Mouse (Mus musculus): ENCODE data around the gene Cfap61.
A peak's percentile ranks its signal among the peaks of the same experiment; 100 is the strongest.

Cfap61 gene

GRCm38 (mm10) chr2:146168017-146168803 lies 233.6 kb downstream of the Cfap61 start:
- DNase-seq = peak; percentile 11 to 42

- DNase-seq = no peak
Measured at GRCm38 (mm10) chr2:146169492-146169891, 234.9 kb downstream of the Cfap61 start.

GRCm38 (mm10) chr2:146172106-146172505 lies 237.5 kb downstream of the Cfap61 start:
- no peak for DNase-seq

DNA sequence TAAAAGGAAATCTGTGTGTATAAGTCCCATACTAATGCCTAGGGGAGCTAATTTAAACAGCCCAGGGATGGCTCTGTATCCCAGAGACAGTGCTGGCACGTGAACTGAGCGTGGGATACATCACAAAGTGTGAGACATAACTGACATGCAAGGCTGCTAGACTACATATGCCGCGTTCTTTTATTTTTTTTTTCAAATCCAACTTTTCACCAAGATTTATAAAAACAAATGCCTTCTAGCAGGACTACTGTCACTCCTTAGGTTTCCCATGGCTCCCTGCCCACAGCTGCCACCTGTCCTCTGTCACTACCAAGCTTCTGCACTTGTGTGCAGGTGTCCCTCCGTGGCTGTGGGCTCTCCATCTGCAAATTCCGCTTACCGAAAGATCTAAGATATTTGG lies 239.6 kb downstream of the Cfap61 start:
- no peak for DNase-seq

DNA sequence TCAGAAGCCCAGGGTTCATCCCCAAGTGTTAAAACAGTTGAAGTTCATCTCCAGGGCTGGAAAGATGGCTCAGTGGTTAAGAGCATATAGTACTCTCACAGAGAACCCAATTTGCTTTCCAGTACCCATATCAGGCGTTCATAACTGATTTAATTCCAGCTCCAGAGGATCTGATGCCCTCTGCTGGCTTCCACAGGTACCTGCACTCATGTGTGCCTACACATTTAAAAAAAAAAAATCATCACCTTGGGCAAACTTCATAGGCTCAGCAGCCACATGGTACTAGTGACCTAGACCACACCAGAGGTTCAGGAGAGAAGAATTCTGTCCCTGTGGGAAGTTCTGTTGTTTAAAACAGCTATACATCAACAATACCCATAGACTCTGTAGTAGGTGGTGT lies 244.1 kb downstream of the Cfap61 start:
- no peak for DNase-seq

DNA sequence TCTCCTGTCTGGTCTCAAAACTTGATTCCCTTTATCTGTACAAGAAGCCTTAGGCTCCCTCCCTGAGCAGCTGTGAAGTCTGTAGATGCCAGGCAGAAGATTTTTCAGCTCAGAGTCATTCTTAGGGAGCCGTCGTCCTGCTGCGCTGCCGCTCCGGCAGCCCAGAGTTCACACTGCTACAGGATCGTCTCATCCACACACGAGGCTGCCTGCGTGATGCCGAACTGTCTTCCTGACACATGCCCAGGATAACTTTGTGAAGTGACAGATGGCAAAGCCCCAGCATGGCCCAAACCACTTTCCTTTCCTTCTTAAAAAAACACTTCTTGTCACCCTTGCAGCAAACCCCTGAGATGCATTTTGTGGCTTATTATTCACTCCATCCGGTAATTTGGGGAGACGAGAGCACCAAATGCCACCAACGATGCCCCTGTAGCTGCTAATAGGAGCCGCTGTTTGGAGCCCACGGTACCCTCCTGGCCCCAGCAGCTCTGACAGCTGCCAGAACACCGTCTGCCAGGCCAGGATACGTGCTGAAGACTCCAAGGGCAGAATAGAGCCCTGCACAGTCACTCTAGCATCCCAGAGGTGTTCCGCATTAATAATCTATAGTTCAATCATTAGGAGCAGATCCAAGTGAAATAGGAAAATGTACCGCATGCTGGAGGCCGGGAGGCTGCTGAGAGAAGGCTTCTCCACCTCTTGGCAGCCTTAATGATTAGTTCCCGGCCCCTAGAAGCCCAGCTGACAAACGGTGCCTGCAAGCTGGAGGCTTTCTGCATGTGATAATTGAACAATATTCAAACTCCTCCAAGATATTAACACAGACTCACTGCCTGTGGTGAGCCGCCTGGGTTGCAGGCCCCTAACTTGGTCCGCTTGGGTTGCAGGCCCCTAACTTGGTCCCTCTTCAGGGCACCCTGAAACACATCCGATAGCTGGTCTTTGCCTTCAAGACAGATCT lies 249.5 kb downstream of the Cfap61 start:
- DNase-seq = no peak

DNA sequence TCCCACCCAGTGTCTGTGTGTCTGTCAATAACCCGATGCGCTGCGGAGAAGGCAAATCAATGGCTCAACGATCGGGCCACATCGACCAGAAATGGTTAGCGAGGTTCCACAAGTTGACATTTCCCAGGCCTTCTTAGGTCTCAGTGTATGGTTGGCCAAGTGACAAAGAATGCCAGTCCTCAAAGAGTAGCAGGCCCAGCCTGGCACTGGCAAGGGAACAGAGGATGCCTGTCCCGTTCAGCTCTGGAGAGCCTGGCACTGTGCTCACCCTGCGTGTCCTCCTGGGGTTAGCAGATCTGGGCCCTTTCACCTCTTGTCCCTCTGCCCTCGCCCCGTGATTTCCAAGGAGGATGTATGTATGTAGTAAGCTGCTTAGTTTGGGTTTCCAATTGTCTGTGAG lies 261.5 kb downstream of the Cfap61 start:
- no peak for DNase-seq

- no peak for DNase-seq
Measured at GRCm38 (mm10) chr2:146197947-146198346, 263.4 kb downstream of the Cfap61 start.

- no peak for DNase-seq
Measured at GRCm38 (mm10) chr2:146210968-146211367, 276.4 kb downstream of the Cfap61 start.

- peak; percentile 38 to 53 for DNase-seq
Measured at GRCm38 (mm10) chr2:146214715-146215114, 280.1 kb downstream of the Cfap61 start.

DNA sequence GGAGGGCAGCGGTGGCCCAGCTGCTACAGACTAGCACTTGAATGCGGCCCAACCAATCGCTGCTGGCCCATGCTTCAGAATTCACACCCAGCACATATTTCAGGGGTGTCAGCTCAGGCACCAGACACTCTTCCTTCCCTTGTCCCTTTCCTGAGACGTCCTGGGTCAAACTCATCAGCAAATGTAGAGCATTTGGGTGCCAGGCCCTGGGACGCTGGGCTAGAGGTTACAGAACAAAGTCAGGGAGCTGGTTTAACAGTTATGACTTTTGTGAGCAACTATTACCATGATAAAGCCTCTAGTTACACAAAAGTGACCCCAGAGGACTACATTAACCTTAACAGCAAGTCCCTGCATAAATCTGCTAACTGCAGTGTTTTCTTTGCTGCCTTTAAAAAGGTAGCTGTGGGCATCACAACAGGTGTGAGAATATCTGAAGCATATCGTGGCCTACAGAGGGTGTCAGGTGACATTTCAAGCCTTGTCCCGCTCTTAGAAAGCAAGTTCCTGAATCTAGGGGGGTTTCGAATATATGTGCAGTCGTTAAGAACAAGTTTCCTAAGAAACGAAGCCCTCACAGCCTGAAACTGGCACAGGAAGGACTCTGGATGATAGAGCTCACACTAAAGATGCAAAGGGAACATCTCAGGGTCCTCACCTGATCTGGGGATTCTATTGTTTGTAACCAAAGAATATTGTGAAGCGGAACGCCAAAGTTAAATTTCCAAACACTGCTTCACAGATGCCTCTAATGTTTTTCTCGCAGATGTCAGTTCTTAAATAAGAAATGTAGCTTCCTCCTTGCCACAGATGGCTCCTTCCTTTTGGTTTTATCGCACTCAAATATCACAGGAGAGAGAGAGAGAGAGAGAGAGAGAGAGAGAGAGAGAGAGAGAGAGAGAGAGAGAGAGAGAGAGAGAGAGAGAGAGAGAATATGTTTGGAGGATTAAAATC lies 281.8 kb downstream of the Cfap61 start:
- no peak for DNase-seq

- peak; percentile 19 to 31 for DNase-seq
Measured at GRCm38 (mm10) chr2:146217227-146217980, 282.8 kb downstream of the Cfap61 start.

GRCm38 (mm10) chr2:146218161-146218691 lies 283.6 kb downstream of the Cfap61 start:
- DNase-seq = peak; percentile 17 to 43

DNA sequence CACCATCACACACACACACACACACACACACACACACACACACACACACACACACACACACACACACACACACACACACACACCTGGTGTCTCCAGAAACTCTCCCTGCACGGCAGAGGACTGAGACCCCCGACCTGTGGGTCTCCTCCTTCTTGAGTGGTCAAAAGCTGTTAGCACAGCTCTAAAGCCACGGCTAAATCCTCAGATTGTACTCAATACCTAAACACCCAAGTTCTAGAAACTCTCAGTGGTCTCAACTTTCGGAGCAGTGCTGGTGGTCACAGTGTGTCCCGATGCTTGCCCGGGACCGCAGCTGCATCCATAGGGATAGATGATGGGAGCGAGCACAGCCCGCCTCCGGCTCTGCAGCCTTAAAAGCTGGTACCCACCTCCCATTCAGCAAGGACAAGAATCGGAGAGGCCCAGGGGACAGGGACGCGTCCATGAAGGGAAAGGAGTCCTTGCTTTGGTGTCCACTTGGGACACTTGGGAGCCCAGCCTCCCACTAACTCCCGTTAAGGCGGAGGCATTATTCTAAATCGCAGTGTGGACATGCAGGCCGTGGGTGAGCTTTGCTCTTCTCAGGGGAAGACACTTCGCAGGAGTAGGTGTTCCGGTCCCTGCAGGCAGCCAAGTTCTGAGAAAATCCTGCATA lies 284.4 kb downstream of the Cfap61 start:
- DNase-seq = peak; percentile 7 to 11

- DNase-seq = no peak
Measured at GRCm38 (mm10) chr2:146219791-146220190, 285.2 kb downstream of the Cfap61 start.

- peak; percentile 8 for DNase-seq
Measured at GRCm38 (mm10) chr2:146220591-146221075, 286.0 kb downstream of the Cfap61 start.

DNA sequence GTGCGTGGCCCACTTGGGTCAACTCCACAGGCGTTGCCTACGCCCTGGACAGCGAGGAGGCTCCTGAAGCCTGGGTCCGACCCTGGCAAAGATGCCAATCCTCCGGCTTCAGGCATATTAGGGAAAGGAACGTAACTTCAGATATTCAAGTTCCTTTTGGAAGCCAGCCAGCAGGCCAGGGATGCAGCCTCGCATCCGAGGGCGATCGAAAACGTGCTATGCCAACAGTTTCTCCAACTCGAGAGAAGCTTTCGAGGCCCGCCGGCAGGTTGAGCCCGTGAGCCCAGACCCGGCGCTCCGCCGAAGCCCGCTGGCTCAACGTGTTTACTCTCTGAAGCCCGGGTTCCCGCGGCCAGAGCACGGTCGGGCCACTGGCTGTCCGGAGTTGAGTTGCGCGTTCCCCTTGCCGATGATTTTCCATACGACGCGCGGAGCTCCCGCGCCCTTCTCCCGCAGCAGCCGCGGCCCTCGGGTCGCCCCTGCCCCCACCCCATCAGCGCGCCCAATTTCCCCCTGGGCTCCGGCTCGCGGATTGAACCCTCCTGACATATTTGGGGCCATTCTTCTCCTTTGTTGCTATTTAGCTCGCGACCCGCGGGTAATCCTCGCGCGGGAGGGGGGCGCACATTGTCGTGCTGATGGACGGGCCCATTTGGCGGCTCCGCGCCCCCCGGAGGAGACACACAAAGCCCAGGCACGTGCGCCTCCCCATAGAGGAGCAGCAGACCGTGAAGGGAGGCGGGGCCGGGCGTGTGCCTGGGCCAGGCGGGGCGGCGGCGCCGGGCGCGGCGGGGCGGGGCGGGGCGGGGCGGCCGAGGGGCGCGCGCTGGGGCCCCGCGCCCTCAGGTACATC lies 286.7 kb downstream of the Cfap61 start, which contains the start of gene Insm1:
Gene Insm1 (plus strand): TSS at position 846 of the 853 bp plus-strand sequence.
- DNase-seq = peak; percentile 63 to 73

GRCm38 (mm10) chr2:146221929-146222278 lies 287.3 kb downstream of the Cfap61 start:
- peak; percentile 16 to 24 for DNase-seq

Measured in kidney, postnatal 4 days (tissue).